Mouse (Mus musculus) thymus, adult 2 months (tissue): Measurements from ENCODE around the gene Rapgef5. TPM values are rescaled to one million over a fixed set of nuclear protein-coding genes. Genes with fewer than 3 reads are reported as not detected.

Experiments used
- DNase-seq: peaks from one replicate; pipeline ENCODE4 v3.0.0; 2021
- H3K27ac ChIP-seq: fragments of 200-500 bp; 2 replicates; pipeline ENCODE4 v1.5.1; 2012; ENCODE audit warnings: low read length, control low read depth; ENCODE audit not compliant: control insufficient read depth, insufficient read depth
- H3K27me3 ChIP-seq: fragments of 200-500 bp; 2 replicates; pipeline ENCODE4 v1.6.1; 2012; ENCODE audit warnings: mild to moderate bottlenecking, low read length, moderate library complexity, mixed read lengths; ENCODE audit not compliant: control insufficient read depth, insufficient read depth
- H3K36me3 ChIP-seq: fragments of 200-500 bp; 2 replicates; pipeline ENCODE4 v1.6.1; 2012; ENCODE audit warnings: mild to moderate bottlenecking, low read length, moderate library complexity; ENCODE audit not compliant: control insufficient read depth, insufficient read depth
- H3K4me1 ChIP-seq: fragments of 200-500 bp; replicated peaks from 2 replicates; pipeline ENCODE4 v1.6.1; 2012; ENCODE audit warnings: low read length; ENCODE audit not compliant: control insufficient read depth, insufficient read depth
- H3K4me3 ChIP-seq: fragments of 200-500 bp; 2 replicates; pipeline ENCODE4 v1.5.1; 2012; ENCODE audit warnings: mild to moderate bottlenecking, low read length, control low read depth, moderate library complexity; ENCODE audit not compliant: control insufficient read depth, insufficient read depth
- CTCF ChIP-seq: fragments of 200-500 bp; IDR thresholded peaks from 2 replicates; pipeline ENCODE4 v1.5.1; 2012; ENCODE audit warnings: mild to moderate bottlenecking, control low read depth, low read length, moderate library complexity, borderline replicate concordance; ENCODE audit not compliant: control insufficient read depth, poor library complexity, insufficient read depth; ENCODE audit errors: extremely low read depth
- POLR2A ChIP-seq: fragments of 200-500 bp; IDR thresholded peaks from 2 replicates; pipeline ENCODE4 v1.6.1; 2012; ENCODE audit warnings: mild to moderate bottlenecking, low read length, control low read depth, moderate library complexity; ENCODE audit not compliant: control insufficient read depth, poor library complexity, insufficient read depth; ENCODE audit errors: extremely low read depth
- WGBS: fragments of 180-500 bp; shearing (Covaris S2); methylation state at CpG from one replicate; pipeline ENCODE4 v1.1.7; 2018; 5-methylcytosine and 5-hydroxymethylcytosine counted together
- polyA plus RNA-seq: library from polyadenylated mRNA; depleted of rRNA; stranded (reverse); fragments of >200 nt; gene quantifications from 2 replicates; pipeline ENCODE4 v1.2.3, GENCODE M21; 2012

Rapgef5 gene
- polyA plus RNA-seq, 1 experiment = 5.6 TPM

DNA sequence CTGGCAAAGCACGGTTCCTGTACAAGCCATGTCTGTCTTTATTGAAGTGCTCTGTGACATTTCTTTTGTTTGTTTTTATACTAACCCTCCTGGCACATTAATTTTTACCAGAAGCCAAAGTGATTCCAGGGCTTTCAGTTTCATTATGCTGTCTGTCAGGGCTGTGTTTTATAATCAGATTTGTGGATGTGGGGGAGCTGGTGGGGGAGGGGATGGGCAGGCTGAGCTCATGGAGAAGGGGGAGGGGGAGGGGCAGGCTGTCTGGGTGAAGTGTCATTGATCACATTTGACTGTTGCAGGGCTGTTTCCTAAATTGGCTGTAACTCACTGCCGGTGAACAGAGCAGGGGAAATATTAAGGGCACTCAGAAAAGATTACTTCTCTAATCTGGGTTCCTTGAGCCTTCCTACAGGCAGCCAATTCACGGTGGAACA is 211.9 kb downstream of the Rapgef5 start:
- no peaks in the 10 kb centered on the region for H3K4me1 ChIP-seq
- no peaks in the 10 kb centered on the region for H3K27me3 ChIP-seq
- DNase-seq = no peak
- no peak for TF ChIP-seq CTCF
- TF ChIP-seq POLR2A = no peak
- H3K36me3 ChIP-seq = no peaks in the 10 kb centered on the region
- WGBS = 32% methylated on average over 3 of the region's 3 CpGs
- no peak overlapping the region for H3K4me3 ChIP-seq
- H3K27ac ChIP-seq = no peak overlapping the region

DNA sequence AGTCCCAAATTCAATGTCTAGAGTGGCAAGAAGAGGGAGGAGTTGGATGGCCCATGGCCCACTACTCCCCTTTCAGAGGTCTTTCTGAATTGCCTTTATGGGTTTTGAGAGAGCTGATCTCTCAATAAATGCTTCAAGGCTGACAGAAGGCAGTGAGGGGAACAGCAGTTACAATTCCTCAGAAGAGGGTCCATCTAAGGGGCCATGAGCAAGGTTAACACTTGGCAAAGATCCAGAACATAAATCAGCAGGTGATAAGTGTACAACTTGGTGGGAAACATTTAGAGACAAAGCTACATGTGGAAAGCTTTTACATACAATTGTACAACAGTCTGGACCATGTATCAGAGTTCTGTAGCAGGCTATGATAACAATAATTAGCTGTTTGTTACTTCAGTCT is 217.3 kb downstream of the Rapgef5 start:
- Histone ChIP-seq H3K4me1 (no peaks in the 10 kb centered on the region), H3K27me3 (no peaks in the 10 kb centered on the region), H3K27ac (no peak overlapping the region), H3K36me3 (no peaks in the 10 kb centered on the region), H3K4me3 (no peak overlapping the region)
- no peak for DNase-seq
- TF ChIP-seq POLR2A (no peak), CTCF (no peak)

DNA sequence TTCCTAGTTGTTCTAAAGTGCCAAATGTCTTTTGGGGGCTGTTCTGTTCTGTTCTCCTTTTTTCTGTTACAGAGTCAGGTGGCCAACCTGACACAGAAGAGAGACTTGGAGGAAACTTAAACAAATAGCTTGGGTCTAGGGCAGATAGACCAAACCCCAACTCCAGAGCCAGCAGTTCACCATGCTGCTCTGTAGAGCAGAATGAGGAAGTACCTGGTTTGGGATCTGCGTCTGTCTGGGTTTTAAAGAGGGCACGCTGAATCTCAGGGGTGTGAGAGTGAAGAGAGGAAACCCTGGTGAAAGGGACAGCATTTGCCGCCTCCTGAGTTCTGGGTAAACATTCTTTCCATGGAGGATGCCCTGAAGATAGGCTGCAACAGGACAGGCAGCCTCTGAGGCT is 219.9 kb downstream of the Rapgef5 start:
- no peak overlapping the region for H3K27ac ChIP-seq
- H3K27me3 ChIP-seq = no peaks in the 10 kb centered on the region
- H3K4me3 ChIP-seq = no peak overlapping the region
- no peaks in the 10 kb centered on the region for H3K36me3 ChIP-seq
- H3K4me1 ChIP-seq = no peaks in the 10 kb centered on the region
- TF ChIP-seq CTCF (no peak), POLR2A (no peak)
- DNase-seq = no peak
- 51% methylated on average over 3 of the region's 3 CpGs for WGBS

GRCm38 (mm10) chr12:117736928-117737327 is 220.6 kb downstream of the Rapgef5 start:
- no peaks in the 10 kb centered on the region for H3K4me1 ChIP-seq
- H3K27ac ChIP-seq = no peak overlapping the region
- H3K4me3 ChIP-seq = no peak overlapping the region
- H3K27me3 ChIP-seq = no peaks in the 10 kb centered on the region
- no peaks in the 10 kb centered on the region for H3K36me3 ChIP-seq
- no peak for DNase-seq
- no peak for TF ChIP-seq POLR2A
- no peak for TF ChIP-seq CTCF
- 86% methylated on average over 2 of the region's 2 CpGs for WGBS

DNA sequence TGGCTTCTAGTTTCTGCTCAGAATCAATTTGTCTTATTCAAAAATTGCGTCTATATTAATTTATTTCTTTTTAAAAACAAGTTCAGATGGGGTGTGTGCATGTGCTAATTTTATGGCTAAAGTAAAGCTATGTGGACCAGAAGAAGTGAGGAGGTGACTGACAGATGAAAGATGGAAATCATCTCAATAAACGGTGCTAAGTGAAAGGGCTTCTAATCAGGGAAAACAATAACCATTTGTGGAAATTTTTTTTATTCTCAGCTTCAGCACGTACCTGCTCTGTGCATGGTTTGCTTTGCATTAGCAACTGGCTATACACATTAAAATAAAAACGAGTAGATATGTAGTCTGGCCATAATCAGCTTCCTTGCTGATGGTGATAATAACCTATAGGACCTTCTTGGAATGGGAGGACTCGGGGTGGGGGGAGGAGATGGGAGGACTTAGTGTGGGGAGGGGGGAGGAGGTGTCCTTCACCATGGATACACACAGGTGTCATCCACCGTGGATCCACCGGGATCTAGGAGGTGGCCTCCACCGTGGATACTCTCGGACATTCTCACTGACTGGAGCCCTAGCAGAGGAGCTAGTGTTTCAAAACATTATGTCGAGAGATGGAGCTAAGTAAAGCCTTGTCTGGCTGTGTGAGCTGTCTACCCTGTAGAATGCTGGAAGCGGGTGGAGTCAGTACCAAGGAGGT is 221.2 kb downstream of the Rapgef5 start:
- 94% methylated on average over 11 of the region's 11 CpGs for WGBS
- no peak overlapping the region for H3K27ac ChIP-seq
- no peak for DNase-seq
- H3K36me3 ChIP-seq = no peaks in the 10 kb centered on the region
- H3K4me3 ChIP-seq = no peak overlapping the region
- no peak for TF ChIP-seq POLR2A
- TF ChIP-seq CTCF = no peak
- H3K27me3 ChIP-seq = no peaks in the 10 kb centered on the region
- no peaks in the 10 kb centered on the region for H3K4me1 ChIP-seq

- no peak for DNase-seq
- no peaks in the 10 kb centered on the region for H3K27me3 ChIP-seq
- H3K4me3 ChIP-seq = no peak overlapping the region
- H3K36me3 ChIP-seq = no peaks in the 10 kb centered on the region
- WGBS = 92% methylated on average over 1 of the region's 1 CpGs
- H3K27ac ChIP-seq = no peak overlapping the region
- no peaks in the 10 kb centered on the region for H3K4me1 ChIP-seq
- TF ChIP-seq CTCF = no peak
- no peak for TF ChIP-seq POLR2A
Measured at GRCm38 (mm10) chr12:117742487-117742886, 226.2 kb downstream of the Rapgef5 start.

DNA sequence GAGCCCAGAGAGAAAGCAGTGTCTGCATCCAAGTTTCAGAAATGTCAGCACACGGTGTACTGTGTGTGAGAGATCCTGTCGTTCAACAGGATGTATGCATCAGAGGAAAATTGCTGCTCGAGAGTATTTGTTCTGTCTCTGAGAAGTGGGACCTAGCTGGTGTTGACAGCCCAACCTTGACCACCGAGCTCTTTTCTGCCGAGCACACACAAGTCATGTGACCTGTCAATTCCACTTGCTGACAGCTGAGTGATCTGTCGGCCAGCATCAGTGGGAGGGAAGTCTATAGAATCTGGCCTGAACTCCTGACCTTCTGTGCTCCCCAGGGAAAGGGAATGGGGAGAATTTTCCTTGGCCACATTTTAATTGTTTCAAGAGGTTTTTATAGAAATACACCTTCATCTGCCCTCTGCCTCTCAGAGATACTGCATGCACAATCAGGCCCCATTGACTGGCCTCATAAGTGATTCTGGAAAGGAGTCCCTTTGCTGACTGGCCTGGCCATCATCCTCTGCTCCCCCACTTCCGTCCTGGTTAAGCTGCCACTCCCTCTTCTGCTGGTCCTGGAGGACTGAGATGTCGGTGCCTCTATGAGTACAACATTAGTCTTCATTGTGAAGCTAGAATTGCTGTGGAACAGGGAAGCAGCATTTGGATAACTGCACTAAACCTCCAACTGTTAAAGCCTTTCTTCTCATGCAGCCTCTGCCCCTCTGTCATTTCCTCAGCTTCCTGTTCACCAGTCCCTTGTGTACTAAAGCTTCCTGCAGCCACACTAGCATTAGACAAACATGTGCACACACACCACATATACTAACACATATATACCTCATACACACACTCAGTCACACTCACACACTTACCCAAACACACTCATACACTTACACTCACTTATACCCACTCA is 228.6 kb downstream of the Rapgef5 start:
- DNase-seq = no peak
- Histone ChIP-seq H3K27ac (no peak overlapping the region), H3K36me3 (no peaks in the 10 kb centered on the region), H3K4me1 (no peaks in the 10 kb centered on the region), H3K4me3 (no peak overlapping the region), H3K27me3 (no peaks in the 10 kb centered on the region)
- TF ChIP-seq POLR2A (no peak), CTCF (no peak)
- 44% methylated on average over 8 of the region's 8 CpGs for WGBS
